Mouse (Mus musculus) olfactory bulb, adult 2 months (tissue): ENCODE data around the gene Erbb3.

Experiments
- CTCF ChIP-seq: fragments of 200-500 bp; IDR thresholded peaks from 2 replicates; pipeline ENCODE4 v1.5.1; 2012; ENCODE audit warnings: low read depth, mild to moderate bottlenecking, low read length, moderate library complexity; ENCODE audit not compliant: insufficient read depth
- POLR2A ChIP-seq: fragments of 200-500 bp; IDR thresholded peaks from 2 replicates; pipeline ENCODE4 v1.6.1; 2012; ENCODE audit warnings: mild to moderate bottlenecking, low read depth, low read length, moderate library complexity; ENCODE audit not compliant: insufficient read depth

GRCm38 (mm10) chr10:128518833-128519232 lies 70.6 kb downstream of the Erbb3 start:
- TF ChIP-seq CTCF (peak; percentile 21; the same call in 1 of the 2 replicates), POLR2A (no peak)
